Mouse (Mus musculus) hindbrain, embryonic 10.5 days (tissue): ENCODE measurements at regions not wholly inside any gene's neighbourhood (a gene's known extent, or its start where the extent isn't known, plus 50 kb on each side); places are given as distances from the start of the nearest gene placed in this dataset.
A peak's percentile ranks its signal among the peaks of the same experiment; 100 is the strongest.

Experiments
- DNase-seq: peaks from one replicate; pipeline ENCODE4 v3.0.0-alpha.2; 2017; ENCODE audit warnings: low spot score
- H3K27ac ChIP-seq: fragments of 300-500 bp; sonication (generic); 2 replicates; pipeline ENCODE4 v1.5.1; 2016; ENCODE audit warnings: mild to moderate bottlenecking, moderate library complexity
- H3K27me3 ChIP-seq: fragments of 300-500 bp; sonication (generic); 2 replicates; pipeline ENCODE4 v1.6.1; 2016; ENCODE audit warnings: mild to moderate bottlenecking; ENCODE audit not compliant: poor library complexity, insufficient read depth, severe bottlenecking
- H3K36me3 ChIP-seq: fragments of 300-500 bp; sonication (generic); 2 replicates; pipeline ENCODE4 v1.6.1; 2016; ENCODE audit warnings: mild to moderate bottlenecking, moderate library complexity
- H3K4me1 ChIP-seq: fragments of 300-500 bp; sonication (generic); replicated peaks from 2 replicates; pipeline ENCODE4 v1.6.1; 2016; ENCODE audit warnings: mild to moderate bottlenecking
- H3K4me3 ChIP-seq: fragments of 300-500 bp; sonication (generic); 2 replicates; pipeline ENCODE4 v1.5.1; 2016; ENCODE audit warnings: mild to moderate bottlenecking, moderate library complexity
- H3K9me3 ChIP-seq: fragments of 300-500 bp; sonication (generic); 2 replicates; pipeline ENCODE4 v1.6.1; 2016; ENCODE audit warnings: mild to moderate bottlenecking, moderate library complexity
- WGBS: fragments of 180-500 bp; shearing (Covaris S2); methylation state at CpG from one replicate; pipeline ENCODE4 v1.1.7; 2016; 5-methylcytosine and 5-hydroxymethylcytosine counted together

DNA sequence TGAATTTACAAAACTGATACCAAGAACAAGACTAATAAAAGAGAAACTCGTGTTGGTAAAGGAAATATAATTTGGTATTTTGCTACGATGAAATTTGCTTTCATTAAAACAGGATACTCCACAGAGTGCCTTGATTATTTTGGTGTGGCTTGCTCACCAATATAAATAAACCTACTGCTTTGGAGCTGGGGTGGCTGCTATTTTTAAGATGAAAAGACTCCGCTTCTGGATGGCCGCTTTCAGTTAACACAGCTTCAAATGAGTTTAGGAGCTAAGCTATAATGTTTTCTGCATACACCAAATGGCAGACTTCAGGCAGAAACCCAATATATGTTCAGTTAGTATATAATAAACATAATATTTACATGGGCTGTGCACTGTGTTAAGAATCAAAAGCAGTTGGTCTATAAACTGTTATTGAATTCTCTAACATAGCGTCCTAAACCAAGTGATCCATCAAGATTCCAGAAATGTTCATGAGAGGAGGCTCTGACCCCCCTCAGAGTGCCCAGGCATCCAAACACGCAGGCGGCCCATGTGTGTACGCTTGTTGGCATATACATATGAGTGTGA, 215.1 kb upstream of the Pou3f3 start:
- no peaks in the 10 kb centered on the region for H3K9me3 ChIP-seq

DNA sequence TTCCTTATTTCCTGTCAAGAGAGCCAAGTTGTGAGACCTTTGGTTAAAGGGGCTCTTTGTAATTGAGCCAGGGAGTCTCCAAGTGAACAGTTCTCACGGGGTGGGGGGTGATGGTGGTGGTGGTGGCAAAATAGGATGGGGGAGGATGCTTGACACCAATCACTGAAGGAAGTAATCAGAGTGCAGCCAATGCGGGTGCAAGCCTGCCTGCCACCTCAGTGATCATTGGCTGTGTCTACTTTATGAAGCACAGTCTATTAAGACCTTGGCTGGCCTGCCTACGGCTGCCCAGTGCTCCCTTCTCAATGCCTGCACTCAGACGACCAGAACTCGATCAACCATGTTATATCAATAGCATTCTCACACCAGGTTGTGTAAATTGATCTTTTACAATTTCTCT, 206.0 kb upstream of the Pou3f3 start:
- peak; percentile 33 for DNase-seq
- WGBS: 39% methylated on average over 5 of the region's 5 CpGs
- Histone ChIP-seq H3K27ac (peak overlapping the region; percentile 97), H3K36me3 (no peaks in the 10 kb centered on the region), H3K4me1 (peaks cover 53% of the 10 kb centered on the region), H3K9me3 (no peaks in the 10 kb centered on the region), H3K4me3 (no peak overlapping the region), H3K27me3 (peaks cover 11% of the 10 kb centered on the region)

More for the DNA sequence above, 215.1 kb upstream of the Pou3f3 start:
- 83% methylated on average over 8 of the region's 8 CpGs for WGBS
- no peak for DNase-seq
- no peaks in the 10 kb centered on the region for H3K36me3 ChIP-seq
- no peaks in the 10 kb centered on the region for H3K27me3 ChIP-seq
- H3K4me3 ChIP-seq: no peak overlapping the region
- no peaks in the 10 kb centered on the region for H3K4me1 ChIP-seq
- no peak overlapping the region for H3K27ac ChIP-seq

- peaks cover 64% of the 10 kb centered on the region for H3K4me1 ChIP-seq
- no peaks in the 10 kb centered on the region for H3K36me3 ChIP-seq
- H3K27ac ChIP-seq: peak overlapping the region; percentile 97
- no peaks in the 10 kb centered on the region for H3K9me3 ChIP-seq
- H3K27me3 ChIP-seq: peaks cover 11% of the 10 kb centered on the region
- DNase-seq: peak; percentile 85
- H3K4me3 ChIP-seq: peak overlapping the region; percentile 52
- WGBS: 5% methylated on average over 11 of the region's 11 CpGs
Observed at GRCm38 (mm10) chr1:42490856-42491643, 204.5 kb upstream of the Pou3f3 start.

- peaks cover 64% of the 10 kb centered on the region for H3K4me1 ChIP-seq
- peak; percentile 79 for DNase-seq
- H3K36me3 ChIP-seq: no peaks in the 10 kb centered on the region
- H3K4me3 ChIP-seq: peak overlapping the region; percentile 52
- 1% methylated on average over 35 of the region's 35 CpGs for WGBS
- H3K27me3 ChIP-seq: peaks cover 11% of the 10 kb centered on the region
- H3K27ac ChIP-seq: peak overlapping the region; percentile 97
- H3K9me3 ChIP-seq: no peaks in the 10 kb centered on the region
Observed at GRCm38 (mm10) chr1:42491644-42492277, 203.8 kb upstream of the Pou3f3 start.

DNA sequence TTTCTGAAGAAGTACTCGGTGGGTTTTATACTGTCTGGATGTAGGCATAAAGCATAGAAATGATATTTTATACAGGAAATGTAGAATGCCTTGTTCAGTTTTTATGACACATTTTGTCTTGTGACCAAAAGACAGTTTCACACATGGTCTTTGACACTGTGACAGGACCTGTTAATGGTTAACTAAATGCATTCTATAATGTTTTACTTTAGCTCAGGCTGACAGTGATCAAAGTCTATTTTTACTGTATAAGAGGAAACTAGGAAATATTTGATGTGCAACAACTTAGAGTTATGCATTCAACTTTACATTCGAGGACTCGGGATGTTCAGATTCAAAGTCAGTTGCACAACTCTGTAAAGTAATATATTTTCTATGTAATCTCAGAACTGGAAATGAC, 199.5 kb upstream of the Pou3f3 start:
- Histone ChIP-seq H3K9me3 (no peaks in the 10 kb centered on the region), H3K27me3 (peaks cover 11% of the 10 kb centered on the region), H3K36me3 (no peaks in the 10 kb centered on the region), H3K4me3 (no peak overlapping the region), H3K27ac (no peak overlapping the region), H3K4me1 (peaks cover 39% of the 10 kb centered on the region)
- WGBS: 92% methylated on average over 3 of the region's 3 CpGs
- no peak for DNase-seq

- no peaks in the 10 kb centered on the region for H3K36me3 ChIP-seq
- H3K4me1 ChIP-seq: peaks cover 34% of the 10 kb centered on the region
- H3K9me3 ChIP-seq: no peaks in the 10 kb centered on the region
- no peak overlapping the region for H3K27ac ChIP-seq
- 85% methylated on average over 6 of the region's 6 CpGs for WGBS
- peaks cover 11% of the 10 kb centered on the region for H3K27me3 ChIP-seq
- DNase-seq: no peak
- H3K4me3 ChIP-seq: no peak overlapping the region
Observed at GRCm38 (mm10) chr1:42496433-42496832, 199.1 kb upstream of the Pou3f3 start.

DNA sequence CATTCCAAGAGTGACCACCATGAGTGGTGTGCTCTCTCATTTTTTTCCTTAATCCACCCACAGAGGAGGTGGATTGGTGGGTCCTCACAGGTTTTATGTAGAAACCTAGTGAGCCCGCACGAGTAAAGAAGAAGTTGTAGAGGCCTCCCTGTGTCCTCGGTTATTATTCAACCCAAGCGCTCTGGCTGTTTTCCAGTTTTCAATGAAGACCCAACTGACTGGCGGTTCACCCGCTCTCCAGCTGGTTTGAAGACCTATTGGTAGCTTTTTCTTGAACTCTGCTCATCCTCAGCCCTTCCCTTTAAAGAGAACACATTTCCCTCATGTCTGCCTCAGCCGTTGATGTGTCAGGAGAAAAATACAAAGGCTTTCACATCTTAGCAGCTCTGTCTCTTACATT, 196.7 kb upstream of the Pou3f3 start:
- no peak for DNase-seq
- Histone ChIP-seq H3K4me3 (no peak overlapping the region), H3K36me3 (no peaks in the 10 kb centered on the region), H3K27ac (no peak overlapping the region), H3K4me1 (peaks cover 14% of the 10 kb centered on the region), H3K9me3 (no peaks in the 10 kb centered on the region), H3K27me3 (0 out of 2 replicates have a peak, but pooled peaks cover 2% of the 10 kb centered on the region)
- 85% methylated on average over 7 of the region's 7 CpGs for WGBS

- no peak overlapping the region for H3K27ac ChIP-seq
- H3K4me1 ChIP-seq: no peaks in the 10 kb centered on the region
- DNase-seq: no peak
- 0 out of 2 replicates have a peak, but pooled peaks cover 2% of the 10 kb centered on the region for H3K27me3 ChIP-seq
- WGBS: 81% methylated on average over 9 of the region's 9 CpGs
- no peaks in the 10 kb centered on the region for H3K36me3 ChIP-seq
- H3K4me3 ChIP-seq: no peak overlapping the region
- H3K9me3 ChIP-seq: no peaks in the 10 kb centered on the region
Observed at GRCm38 (mm10) chr1:42504491-42504890, 191.1 kb upstream of the Pou3f3 start.

- Histone ChIP-seq H3K4me3 (no peak overlapping the region), H3K27ac (no peak overlapping the region), H3K27me3 (0 out of 2 replicates have a peak, but pooled peaks cover 2% of the 10 kb centered on the region), H3K9me3 (no peaks in the 10 kb centered on the region), H3K36me3 (no peaks in the 10 kb centered on the region), H3K4me1 (no peaks in the 10 kb centered on the region)
- WGBS: 89% methylated on average over 10 of the region's 10 CpGs
- DNase-seq: no peak
Observed at GRCm38 (mm10) chr1:42505048-42505729, 190.4 kb upstream of the Pou3f3 start.

GRCm38 (mm10) chr1:42514417-42514816, 181.2 kb upstream of the Pou3f3 start:
- no peaks in the 10 kb centered on the region for H3K36me3 ChIP-seq
- DNase-seq: no peak
- no peak overlapping the region for H3K4me3 ChIP-seq
- H3K27me3 ChIP-seq: no peaks in the 10 kb centered on the region
- no peaks in the 10 kb centered on the region for H3K4me1 ChIP-seq
- 0 out of 2 replicates have a peak, but pooled peaks cover 3% of the 10 kb centered on the region for H3K9me3 ChIP-seq
- no peak overlapping the region for H3K27ac ChIP-seq
- WGBS: 93% methylated on average over 3 of the region's 3 CpGs

- H3K4me3 ChIP-seq: no peak overlapping the region
- no peak for DNase-seq
- H3K27me3 ChIP-seq: no peaks in the 10 kb centered on the region
- WGBS: 69% methylated on average over 4 of the region's 4 CpGs
- H3K36me3 ChIP-seq: no peaks in the 10 kb centered on the region
- H3K4me1 ChIP-seq: peaks cover 3% of the 10 kb centered on the region; the same call in 1 of the 2 replicates
- H3K9me3 ChIP-seq: no peaks in the 10 kb centered on the region
- no peak overlapping the region for H3K27ac ChIP-seq
Observed at GRCm38 (mm10) chr1:42524401-42524800, 171.2 kb upstream of the Pou3f3 start.

GRCm38 (mm10) chr1:42527746-42528476, 167.7 kb upstream of the Pou3f3 start:
- WGBS: 70% methylated on average over 11 of the region's 11 CpGs
- no peaks in the 10 kb centered on the region for H3K36me3 ChIP-seq

More at GRCm38 (mm10) chr1:42527746-42528476, 167.7 kb upstream of the Pou3f3 start:
- no peak overlapping the region for H3K4me3 ChIP-seq
- H3K9me3 ChIP-seq: no peaks in the 10 kb centered on the region
- H3K27me3 ChIP-seq: no peaks in the 10 kb centered on the region
- no peak for DNase-seq
- no peak overlapping the region for H3K27ac ChIP-seq
- H3K4me1 ChIP-seq: peaks cover 3% of the 10 kb centered on the region; the same call in 1 of the 2 replicates
